Mouse (Mus musculus) megakaryocyte, adult 5-6 weeks (primary cell): ENCODE measurements around the gene Sp4. TPM values are rescaled to one million over a fixed set of nuclear protein-coding genes. Genes with fewer than 3 reads are reported as not detected.

ENCODE experiments used
- ATAC-seq: 2 replicates; pipeline ENCODE4 v1.8.0; 2016; ENCODE audit warnings: mild to moderate bottlenecking, inconsistent platforms; ENCODE audit not compliant: poor library complexity, severe bottlenecking
- total RNA-seq, 2 experiments: library from RNA; stranded (forward) in 1 of 2; stranded (reverse) in 1 of 2; fragments of 153-499, 151-499 nt in 1 of 2; fragments of 221-1000, 200-1000 nt in 1 of 2; gene quantifications; 2 replicates each; pipeline versions ENCODE4 v1.2.3 to v1.2.4; 2015 to 2017

Sp4 gene
- total RNA-seq, 2 experiments from 2014 or later, result 16.7 to 18.9 TPM

DNA sequence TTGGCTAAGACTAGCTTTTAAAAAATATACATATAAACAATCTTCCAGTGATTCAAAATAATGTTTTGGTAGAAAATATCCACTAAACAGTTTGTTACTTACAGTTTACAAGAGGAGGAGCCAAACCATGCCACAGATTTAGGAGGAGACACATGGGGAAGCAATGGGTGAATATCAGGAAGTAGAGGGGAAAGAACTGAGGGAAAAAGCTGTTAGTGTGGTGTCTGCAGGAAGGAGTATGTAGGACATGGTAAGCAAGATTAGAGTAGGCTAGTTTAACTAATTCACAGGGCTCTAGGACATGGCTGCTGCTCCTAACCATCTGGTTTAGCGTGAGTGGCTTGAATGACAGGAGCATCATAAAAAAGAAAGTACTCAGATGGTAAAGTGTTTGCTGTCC lies 19.3 kb downstream of the Sp4 start:
- no peak for ATAC-seq

DNA sequence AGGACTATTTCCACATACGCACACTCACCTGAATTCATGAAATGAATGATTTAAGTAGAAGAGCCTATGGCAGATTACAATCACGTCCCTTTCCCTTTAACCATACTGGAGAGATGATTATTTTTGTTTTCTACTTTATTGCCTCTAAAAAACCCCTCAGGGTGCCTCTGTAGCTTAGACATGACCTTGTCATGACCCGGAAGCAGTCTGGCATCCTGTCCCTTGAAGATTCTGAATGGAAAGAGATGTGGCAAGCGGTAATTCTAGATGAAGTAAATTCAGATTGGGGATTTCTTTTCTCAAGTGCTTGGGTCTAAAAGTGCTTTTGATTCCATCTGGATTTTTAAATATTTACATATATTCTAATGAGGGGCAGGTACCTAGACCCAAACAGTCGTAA lies 24.9 kb downstream of the Sp4 start:
- no peak for ATAC-seq

DNA sequence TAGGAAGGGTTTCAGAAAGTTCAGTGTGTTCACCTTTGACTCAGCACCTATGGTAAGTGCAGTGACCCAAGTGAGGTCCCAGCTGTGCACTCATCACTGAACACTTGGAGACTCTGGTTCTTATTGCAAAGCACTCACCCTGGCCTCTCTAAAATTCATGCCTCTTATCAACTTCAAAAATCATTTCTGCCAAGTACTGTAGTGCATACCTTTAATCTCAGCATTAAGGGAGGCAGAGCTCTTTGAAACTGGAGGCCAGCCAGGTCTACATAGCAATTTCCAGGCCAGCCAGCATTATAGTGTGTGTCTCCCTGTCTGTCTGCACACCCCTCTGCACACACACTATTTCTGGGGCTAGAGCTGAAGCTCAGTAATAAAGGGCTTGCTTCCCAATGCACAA lies 36.3 kb downstream of the Sp4 start:
- no peak for ATAC-seq

DNA sequence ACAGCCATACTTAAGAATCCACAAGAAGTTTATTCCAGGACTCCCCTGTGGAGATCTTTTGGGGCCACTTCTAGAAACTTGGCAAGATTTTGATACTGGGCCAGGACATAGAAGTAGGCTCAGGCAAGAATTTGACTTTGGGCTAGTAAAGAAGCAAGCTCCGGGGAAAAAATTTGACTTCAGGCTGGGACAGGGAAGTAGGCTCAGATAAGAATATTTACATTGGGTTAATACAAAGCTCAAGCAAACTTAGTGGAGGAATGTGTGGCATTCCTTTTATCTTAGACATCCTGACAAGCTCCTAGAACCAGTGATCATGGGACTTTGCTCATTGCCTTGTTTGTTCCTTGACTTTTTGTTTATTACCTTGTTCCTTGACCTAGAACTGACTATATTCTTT lies 37.4 kb downstream of the Sp4 start:
- ATAC-seq, result no peak

DNA sequence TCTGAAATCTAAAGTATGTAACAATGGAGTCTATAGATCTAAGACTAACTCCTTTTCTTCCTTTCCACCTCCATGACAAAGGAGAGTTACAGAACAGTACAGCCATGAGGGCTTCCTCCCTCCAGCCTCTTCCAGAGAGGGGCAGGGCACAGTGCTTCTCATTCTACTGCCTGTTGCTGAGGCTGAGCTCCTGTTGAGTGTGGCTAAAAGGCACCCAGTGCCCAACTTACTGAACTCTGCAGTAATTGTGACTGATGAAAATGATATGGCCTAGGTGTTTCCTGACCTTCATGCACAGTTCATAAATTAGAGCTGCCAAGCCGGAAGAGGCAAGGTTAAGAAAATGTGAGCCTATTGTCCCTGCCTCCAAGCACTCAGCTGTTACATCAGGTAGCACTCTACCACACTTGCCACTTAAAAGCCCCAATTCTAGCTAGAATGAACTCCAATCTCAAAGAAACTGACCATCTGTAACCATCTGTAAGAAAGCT lies 45.9 kb downstream of the Sp4 start:
- ATAC-seq, result peak; percentile 38

DNA sequence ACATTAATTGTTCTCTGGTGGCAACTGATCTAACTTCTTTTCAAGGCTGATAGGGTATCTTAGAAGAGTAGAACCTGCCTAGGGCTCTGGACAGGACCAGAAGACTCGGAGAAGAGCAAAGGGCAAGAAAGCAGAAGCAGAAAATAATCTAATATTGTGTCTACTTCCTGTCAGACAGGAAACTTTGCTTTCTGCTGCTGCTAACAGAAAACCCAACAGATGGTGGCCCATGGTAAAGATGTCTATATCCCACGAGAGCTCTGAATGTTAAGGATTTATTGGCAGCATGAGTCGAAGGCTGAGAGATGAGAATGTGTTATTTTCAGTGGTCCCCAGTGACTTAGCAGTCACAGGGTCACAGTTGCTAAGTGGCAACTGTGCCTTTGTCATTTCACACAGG lies 80.1 kb downstream of the Sp4 start:
- ATAC-seq, result peak; percentile 36

DNA sequence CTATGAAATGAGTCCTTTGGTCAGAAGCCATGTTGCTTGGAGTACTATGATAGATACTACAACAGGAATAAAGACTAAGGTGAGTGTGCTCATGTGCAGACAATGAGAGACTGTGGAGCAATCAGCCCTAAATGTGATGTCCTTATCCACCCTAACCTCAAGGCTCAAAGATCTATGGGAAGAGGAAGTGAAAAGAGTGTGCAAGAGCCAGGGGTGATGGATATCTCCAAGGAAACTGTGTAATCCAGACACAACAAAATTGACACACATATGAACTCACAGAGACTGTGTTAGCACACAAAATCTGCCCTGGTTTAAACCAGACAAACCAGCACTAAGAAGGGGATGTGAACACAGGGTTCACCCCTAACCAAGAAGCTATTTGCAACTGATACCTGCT lies 81.2 kb downstream of the Sp4 start:
- peak; percentile 74 for ATAC-seq

DNA sequence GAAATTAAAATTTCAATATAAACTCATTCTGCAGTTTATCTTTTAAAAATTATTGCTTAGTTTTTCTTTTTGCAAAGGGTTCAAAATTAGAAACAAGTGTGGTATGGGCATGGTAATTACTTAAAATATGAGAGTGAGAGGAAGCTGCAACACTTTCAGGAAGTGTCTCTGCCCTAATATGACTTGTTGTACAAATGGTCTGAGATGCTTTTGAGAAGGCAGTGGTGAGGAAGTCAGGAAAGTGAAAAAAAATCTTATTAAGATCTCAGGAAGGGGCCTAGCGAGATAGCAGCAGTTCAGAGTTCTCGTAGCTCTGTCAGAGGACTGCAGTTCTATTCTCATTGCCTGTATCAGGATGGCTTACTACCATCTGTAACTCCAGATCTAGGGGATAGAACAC lies 89.1 kb downstream of the Sp4 start:
- peak; percentile 38; the same call in 1 of the 2 replicates for ATAC-seq

DNA sequence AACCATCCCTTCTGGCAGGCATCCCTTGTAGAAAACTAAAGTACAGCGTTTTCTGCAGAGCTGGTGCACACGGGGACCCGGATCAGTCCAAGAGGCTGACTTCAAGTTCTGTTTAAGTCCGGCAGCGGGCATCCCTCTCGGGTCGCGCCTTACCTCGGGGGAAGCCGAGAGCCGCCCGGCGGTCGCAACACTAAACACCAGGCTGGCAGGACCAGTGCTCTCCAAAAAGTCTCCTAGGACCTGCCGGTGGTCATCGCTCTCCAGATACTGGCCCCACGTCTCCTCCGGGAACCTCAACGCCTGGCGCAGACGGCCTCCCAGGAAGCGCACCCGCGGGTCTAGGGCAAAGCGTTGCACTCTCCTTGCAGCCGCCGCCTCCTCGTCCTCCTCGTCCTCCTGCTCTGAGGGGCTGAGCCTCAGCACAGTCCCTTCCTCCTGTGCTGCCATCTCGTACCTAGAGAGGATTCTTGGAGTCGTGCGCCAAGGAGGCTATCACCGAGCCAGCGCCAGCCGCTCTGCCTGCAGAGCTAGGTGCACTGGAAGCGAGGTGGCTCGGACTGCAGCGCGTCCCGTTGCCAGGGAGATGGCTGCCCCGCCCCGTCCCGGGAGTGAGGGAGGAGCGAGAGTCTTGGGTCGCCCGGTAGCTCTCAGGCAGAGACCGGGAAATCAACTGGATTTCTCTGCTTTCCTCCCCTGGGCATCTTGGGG lies 102.7 kb downstream of the Sp4 start, which contains the start of gene Dnah11:
Gene Dnah11, minus strand, starts transcription at position 658 of the 708 bp plus-strand sequence.
- ATAC-seq, result peak; percentile 94

DNA sequence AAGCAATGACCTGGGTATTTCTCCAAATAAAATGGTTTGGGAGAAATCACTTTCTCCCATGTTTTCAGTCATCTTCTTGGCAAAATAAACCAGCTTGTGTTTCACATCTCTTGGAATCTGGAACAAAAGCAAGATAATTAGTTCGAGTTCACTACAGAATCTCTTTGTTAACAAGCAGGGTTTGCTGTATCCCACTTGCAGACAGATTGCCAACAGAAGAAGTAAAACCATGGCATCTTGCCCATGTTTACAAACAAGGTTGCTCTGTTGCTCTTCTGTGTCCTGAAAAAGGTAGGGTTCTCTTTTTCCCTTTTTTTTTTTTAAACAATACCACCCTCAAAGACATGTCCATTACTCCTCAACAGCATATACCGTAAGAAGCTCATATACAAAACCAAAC lies 104.7 kb downstream of the Sp4 start:
- no peak for ATAC-seq

DNA sequence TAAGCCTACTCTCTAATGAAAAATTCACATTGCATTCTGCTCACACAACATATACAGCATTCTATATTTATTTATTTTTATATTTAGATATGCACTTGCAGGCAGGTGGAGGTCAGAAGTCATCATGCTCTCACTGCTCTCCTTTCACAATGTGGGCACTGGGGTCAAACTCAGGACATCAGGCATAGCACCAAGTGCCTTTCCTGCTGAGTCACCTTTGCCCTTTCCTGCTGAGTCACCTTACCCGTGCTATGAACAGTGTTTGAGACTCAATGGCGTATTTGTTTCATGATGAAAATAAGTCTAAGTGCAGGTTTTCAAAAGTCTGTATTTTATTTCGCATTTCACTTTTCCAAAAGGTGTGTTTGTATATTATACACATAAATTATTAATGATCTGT lies 111.7 kb downstream of the Sp4 start:
- no peak for ATAC-seq

DNA sequence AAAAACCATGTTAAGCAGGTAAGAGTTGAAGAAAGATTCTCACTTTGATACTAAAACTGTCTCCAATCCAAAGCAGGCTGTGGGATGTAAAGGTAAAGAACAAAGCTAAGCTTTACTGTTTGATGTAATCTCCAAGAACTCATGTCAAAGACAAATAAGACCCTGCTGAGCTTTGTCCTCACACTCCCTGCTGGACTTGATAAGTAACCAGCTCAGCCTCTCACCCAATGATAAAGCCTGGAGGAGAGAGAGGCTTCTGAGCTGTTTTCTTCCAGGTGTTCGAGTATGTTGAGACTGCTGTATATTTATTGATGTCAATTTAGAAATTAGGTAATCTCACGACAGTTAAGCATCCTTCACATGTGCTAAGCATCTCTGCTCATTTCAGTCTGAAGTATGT lies 113.6 kb downstream of the Sp4 start:
- ATAC-seq, result no peak

DNA sequence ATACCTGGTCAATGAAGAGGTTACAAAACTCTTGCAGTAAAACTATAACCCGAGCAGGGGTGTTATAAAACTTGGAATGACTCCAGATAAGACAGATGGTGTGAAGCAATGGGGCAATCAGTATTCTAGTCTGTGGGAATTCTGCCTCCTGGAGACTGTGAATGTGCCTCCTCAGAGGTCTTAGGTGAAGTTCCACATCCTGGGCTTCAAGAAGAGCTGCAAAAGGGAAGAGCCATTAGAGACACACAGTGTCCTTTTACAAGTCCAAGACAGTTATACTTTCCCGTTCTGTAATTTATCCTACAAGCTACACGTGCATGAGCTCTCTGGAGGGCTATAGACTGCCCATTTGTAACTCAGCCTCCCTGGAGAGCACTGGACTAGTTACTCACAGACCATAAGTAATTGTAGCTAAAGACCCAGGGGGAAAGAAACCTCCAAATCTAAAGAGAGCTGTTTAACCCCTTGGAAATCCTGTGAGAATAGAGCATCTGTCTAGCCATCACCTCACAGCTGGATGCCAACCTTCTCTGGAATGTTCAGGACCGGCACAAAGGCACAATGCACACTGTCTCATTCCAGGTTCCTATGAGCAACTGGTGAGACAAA lies 114.3 kb downstream of the Sp4 start:
- ATAC-seq, result no peak

DNA sequence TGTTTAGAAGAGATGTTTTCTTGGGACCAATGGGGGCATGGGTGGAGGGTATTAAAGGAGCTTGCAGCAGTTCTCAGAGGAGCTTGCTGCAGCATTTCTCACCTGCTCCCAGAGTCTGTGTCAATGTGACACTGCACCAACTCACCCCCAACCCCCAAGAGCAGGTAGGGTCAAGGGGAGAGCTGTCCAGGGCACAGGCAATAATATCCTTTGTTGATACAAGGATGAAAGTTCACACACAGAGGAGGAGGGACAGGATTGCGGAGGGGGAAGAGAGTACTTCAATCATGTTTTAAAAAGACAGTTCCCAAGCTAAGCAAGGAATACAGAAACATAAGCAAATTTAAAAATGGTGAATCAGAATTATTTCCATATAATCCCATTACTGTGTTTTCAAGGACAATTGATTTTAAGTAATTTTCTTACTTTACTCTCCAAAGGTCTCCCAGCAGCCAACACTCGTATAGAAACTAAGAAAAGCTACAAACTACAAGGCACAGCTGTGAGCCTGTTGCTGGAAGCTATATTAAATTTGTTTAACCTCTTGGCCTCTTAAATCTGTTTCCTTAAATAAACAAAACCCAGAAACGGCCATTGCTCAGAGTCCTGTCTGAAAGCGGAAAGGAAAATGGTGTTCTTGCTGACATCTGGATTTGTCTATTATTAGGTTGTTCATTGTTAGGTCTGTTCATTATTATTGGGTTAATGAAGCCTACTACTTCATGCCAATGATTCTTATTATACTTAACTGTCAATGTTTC lies 114.9 kb downstream of the Sp4 start:
- no peak for ATAC-seq

Other genes with a start within 250 kb of the Sp4 start
- not detected in 2 replicates for gene Dnah11, start 102.4 kb downstream of the Sp4 start, total RNA-seq (2015)
- gene Dnah11, start 102.4 kb downstream of the Sp4 start, total RNA-seq (2017), result not detected in 2 replicates